Mouse (Mus musculus): Measurements from ENCODE around the gene Asb17.

DNA sequence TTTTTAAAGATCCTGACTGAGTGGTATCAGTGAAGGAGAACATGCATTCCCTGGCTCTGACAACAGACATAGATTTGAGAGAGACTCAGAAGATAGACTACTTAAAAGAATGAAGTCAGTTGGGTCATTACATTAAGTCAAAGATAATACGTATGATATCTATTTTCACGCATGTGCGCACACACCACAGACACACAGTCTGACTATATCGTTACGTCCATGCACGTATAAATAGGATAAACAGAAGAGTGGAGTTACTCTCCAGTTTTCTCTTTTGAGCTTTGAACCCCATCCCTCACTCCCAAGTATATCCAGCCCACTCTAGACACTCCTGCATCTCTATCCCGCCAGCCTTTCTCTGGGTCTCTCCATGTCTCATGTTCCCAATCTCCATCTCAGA is 40.0 kb upstream of the Asb17 start:
- TF ChIP-seq FLI1 (IDR thresholded peaks at IDR 0.05; ENCODE audit: low read length) (no peak), GATA1 (IDR thresholded peaks at IDR 0.05; ENCODE audit: borderline replicate concordance, low read length) (no peak)

Data from megakaryocyte, embryonic 14.5 days (primary cell).